ENCODE assay signal across 8 mouse cellular contexts in genomic region chr12:111906309-111906875, GRCm38 (mm10). TPM values are rescaled to one million over a fixed set of nuclear protein-coding genes. Genes with fewer than 3 reads are reported as not detected.
DNase-seq lines count a peak whose midpoint lies in the region; ATAC-seq and TF ChIP-seq lines count a peak whose summit lies in the region.

No protein-coding gene starts in this region.

- DNase-seq in gastrocnemius, adult 2 months: no peak
- DNase-seq in gastrocnemius, postnatal 36 days: no peak
- peak; percentile 61 for DNase-seq in 416B (ENCODE audit: low read depth)
- DNase-seq in heart, postnatal 0 days (ENCODE audit: low spot score): no peak
- no peak for DNase-seq in MN1 (ENCODE audit: low spot score)
- no peak for DNase-seq in adrenal gland, postnatal 25 days
- DNase-seq in gastrocnemius, postnatal 10 days: no peak

- peak overlapping the region; percentile 78 for H3K4me3 ChIP-seq in gastrocnemius, adult 2 months
- peak overlapping the region; percentile 85 for H3K4me3 ChIP-seq in heart, postnatal 0 days (ENCODE audit: low read depth, low read length)
- peak overlapping the region; percentile 82 for H3K4me3 ChIP-seq in liver, embryonic 15.5 days (replicated peaks)

- TF ChIP-seq EP300 in heart, postnatal 0 days (IDR thresholded peaks at IDR 0.05; ENCODE audit: low read depth): no peak

- H3K27ac ChIP-seq in gastrocnemius, adult 2 months: peak overlapping the region; percentile 88
- no peak overlapping the region for H3K27ac ChIP-seq in heart, postnatal 0 days (ENCODE audit: low read depth)
- H3K27ac ChIP-seq in liver, embryonic 15.5 days (replicated peaks): no peak overlapping the region

- no peaks in the 10 kb centered on the region for H3K9me3 ChIP-seq in heart, postnatal 0 days (replicated peaks; ENCODE audit: control insufficient read depth, low read length)
- no peaks in the 10 kb centered on the region for H3K9me3 ChIP-seq in liver, embryonic 15.5 days (replicated peaks)

- 40% methylated on average over 5 of the region's 5 CpGs for WGBS in heart, postnatal 0 days
- WGBS in liver, embryonic 15.5 days (ENCODE audit: insufficient replicate concordance): 20% methylated on average over 5 of the region's 5 CpGs

- peak overlapping the region; percentile 96 for H3K4me2 ChIP-seq in heart, postnatal 0 days (ENCODE audit: low read depth, low read length)
- H3K4me2 ChIP-seq in liver, embryonic 15.5 days: peak overlapping the region; percentile 99

- no peaks in the 10 kb centered on the region for H3K36me3 ChIP-seq in heart, postnatal 0 days (replicated peaks; ENCODE audit: control insufficient read depth, insufficient read depth, low read length)
- no peaks in the 10 kb centered on the region for H3K36me3 ChIP-seq in liver, embryonic 15.5 days (replicated peaks)

- H3K4me1 ChIP-seq in heart, postnatal 0 days (ENCODE audit: control insufficient read depth, insufficient read depth): peaks cover 13% of the 10 kb centered on the region; the same call in 1 of the 2 replicates
- H3K4me1 ChIP-seq in liver, embryonic 15.5 days (replicated peaks): peaks cover 38% of the 10 kb centered on the region

- TF ChIP-seq CTCF in gastrocnemius, adult 2 months (IDR thresholded peaks at IDR 0.05): no peak
- TF ChIP-seq CTCF in heart, postnatal 0 days (IDR thresholded peaks at IDR 0.05; ENCODE audit: low read depth): no peak

- ATAC-seq in heart, postnatal 0 days (ENCODE audit: insufficient read depth, low read depth): no peak
- no peak for ATAC-seq in liver, embryonic 15.5 days (ENCODE audit: insufficient read depth)

- peak overlapping the region; percentile 85; the same call in 1 of the 2 replicates for H3K9ac ChIP-seq in heart, postnatal 0 days (replicated peaks; ENCODE audit: low read depth, low read length)
- 0 out of 2 replicates have a peak overlapping the region, but pooled peaks have one; percentile 9 for H3K9ac ChIP-seq in liver, embryonic 15.5 days

- H3K27me3 ChIP-seq in heart, postnatal 0 days (ENCODE audit: control insufficient read depth, insufficient read depth, low read length): no peaks in the 10 kb centered on the region
- peaks cover 22% of the 10 kb centered on the region for H3K27me3 ChIP-seq in liver, embryonic 15.5 days

- intact Hi-C loops in gastrocnemius, adult 2 months (cut with DNase I): no loop called here
- intact Hi-C loops in gastrocnemius, postnatal 36 days (cut with DNase I): no loop called here

RNA-seq across cellular contexts. Expression of gene Ppp1r13b, which starts 1.5 kb away (rescaled TPM):
- total RNA-seq in gastrocnemius, adult 2 months (2021): 1 to 10 TPM; 6.7 to 7.1 TPM
- total RNA-seq in gastrocnemius, postnatal 36 days (2021): 1 to 10 TPM; 7.2 to 7.5 TPM
- 18.2 TPM in 2 replicates for total RNA-seq in heart, postnatal 0 days (2014; rRNA removed; ENCODE audit: low replicate concordance)
- polyA plus RNA-seq in heart, postnatal 0 days (2015; fragmentation: Nextera tagmentation; extraction: Ambion mirVana): 9.9 and 11.2 TPM in 2 replicates
- 3.6 and 3.7 TPM in 2 replicates for polyA plus RNA-seq in liver, embryonic 15.5 days (2015; fragmentation: Nextera tagmentation; extraction: Ambion mirVana)
- 16.3 and 18.1 TPM in 2 replicates for total RNA-seq in adrenal gland, postnatal 25 days (2021)
- total RNA-seq in gastrocnemius, postnatal 10 days (2021): 10 to 100 TPM in 1 of 2 experiments, 1 to 10 TPM in 1; 9.5 to 13.4 TPM
